Mouse (Mus musculus) midbrain, embryonic 11.5 days (tissue): ENCODE measurements around the gene Ano4. TPM values are rescaled to one million over a fixed set of nuclear protein-coding genes. Genes with fewer than 3 reads are reported as not detected.
"Not testable (repeated sequence)": the region's sequence is repeated elsewhere in the genome, so short reads cannot be mapped to it uniquely, and the experiment has no call there.

ENCODE experiments used
- ATAC-seq: fragments of 200-750 bp; cut with Nextera tagmentation; 2 replicates; pipeline ENCODE4 v1.8.0; 2017; ENCODE audit warnings: moderate TSS enrichment, moderate library complexity; ENCODE audit not compliant: low FRiP score
- DNase-seq: peaks from one replicate; pipeline ENCODE4 v3.0.0; 2015; ENCODE audit warnings: low spot score; ENCODE audit errors: missing footprints
- H3K27ac ChIP-seq: fragments of 300-500 bp; sonication (generic); 2 replicates; pipeline ENCODE4 v1.5.1; 2014; ENCODE audit warnings: low read depth, low read length
- H3K27me3 ChIP-seq: fragments of 300-500 bp; sonication (generic); 2 replicates; pipeline ENCODE4 v1.6.1; 2014; ENCODE audit warnings: mild to moderate bottlenecking, low read length, moderate library complexity, mixed read lengths; ENCODE audit not compliant: control insufficient read depth, insufficient read depth
- H3K36me3 ChIP-seq: fragments of 300-500 bp; sonication (generic); 2 replicates; pipeline ENCODE4 v1.6.1; 2014; ENCODE audit warnings: mild to moderate bottlenecking, low read length, moderate library complexity, mixed read lengths; ENCODE audit not compliant: control insufficient read depth, insufficient read depth
- H3K4me1 ChIP-seq: fragments of 300-500 bp; sonication (generic); 2 replicates; pipeline ENCODE4 v1.6.1; 2014; ENCODE audit warnings: low read length; ENCODE audit not compliant: control insufficient read depth, insufficient read depth
- H3K4me2 ChIP-seq: fragments of 300-500 bp; sonication (generic); 2 replicates; pipeline ENCODE4 v1.6.1; 2014; ENCODE audit warnings: mild to moderate bottlenecking, moderate library complexity
- H3K4me3 ChIP-seq: fragments of 300-500 bp; sonication (generic); 2 replicates; pipeline ENCODE4 v1.5.1; 2014; ENCODE audit warnings: low read depth, low read length
- H3K9ac ChIP-seq: fragments of 300-500 bp; sonication (generic); 2 replicates; pipeline ENCODE4 v1.6.1; 2014; ENCODE audit warnings: low read length
- H3K9me3 ChIP-seq: fragments of 300-500 bp; sonication (generic); 2 replicates; pipeline ENCODE4 v1.6.1; 2016; ENCODE audit warnings: low read length; ENCODE audit not compliant: control insufficient read depth
- WGBS: fragments of 180-500 bp; shearing (Covaris S2); extraction: QIAGEN DNeasy Blood & Tissue Kit; methylation state at CpG from one replicate; pipeline ENCODE4 v1.1.7; 2014; 5-methylcytosine and 5-hydroxymethylcytosine counted together
- polyA plus RNA-seq: library from polyadenylated mRNA; unstranded; fragments of >200 nt; fragmentation: Nextera tagmentation; extraction: Ambion mirVana; gene quantifications from 2 replicates; pipeline ENCODE4 v1.2.1, GENCODE M21; 2014

Gene Ano4
- polyA plus RNA-seq, 1 experiment from 2014 or later: 2.1 TPM

- no peaks in the 10 kb centered on the region for H3K36me3 ChIP-seq
- H3K27me3 ChIP-seq: no peaks in the 10 kb centered on the region
- DNase-seq: no peak
- no peaks in the 10 kb centered on the region for H3K9me3 ChIP-seq
- 82% methylated on average over 9 of the region's 9 CpGs for WGBS
- no peaks in the 10 kb centered on the region for H3K4me1 ChIP-seq
- H3K9ac ChIP-seq: no peak overlapping the region
- no peak overlapping the region for H3K4me3 ChIP-seq
- H3K4me2 ChIP-seq: no peak overlapping the region
- no peak overlapping the region for H3K27ac ChIP-seq
- ATAC-seq: no peak
Observed at GRCm38 (mm10) chr10:89092350-89093040, 252.1 kb downstream of the Ano4 start.

DNA sequence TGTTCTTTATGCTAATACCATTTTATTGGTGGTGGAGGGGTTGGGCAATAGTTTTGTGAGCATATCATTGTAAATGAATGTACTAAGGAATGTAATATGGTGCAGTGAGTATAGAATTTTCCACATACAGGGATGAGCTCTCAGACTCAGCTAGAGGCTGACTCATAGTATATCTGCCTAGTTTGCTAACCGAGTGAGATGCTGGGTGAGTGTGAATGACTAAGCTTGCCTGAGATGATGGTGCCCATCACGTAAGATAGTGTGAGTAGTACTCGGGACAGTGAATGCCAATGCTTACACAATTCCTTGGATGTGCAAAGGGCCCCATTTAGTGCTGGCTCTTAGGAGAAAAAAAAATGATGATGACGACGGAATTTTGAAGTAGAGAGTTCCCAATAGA is 267.1 kb downstream of the Ano4 start:
- H3K4me1 ChIP-seq: no peaks in the 10 kb centered on the region
- DNase-seq (no peak), ATAC-seq (no peak)
- no peak overlapping the region for H3K27ac ChIP-seq
- no peak overlapping the region for H3K4me3 ChIP-seq
- H3K36me3 ChIP-seq: no peaks in the 10 kb centered on the region
- 91% methylated on average over 5 of the region's 5 CpGs for WGBS
- H3K27me3 ChIP-seq: no peaks in the 10 kb centered on the region
- no peaks in the 10 kb centered on the region for H3K9me3 ChIP-seq
- H3K9ac ChIP-seq: no peak overlapping the region
- no peak overlapping the region for H3K4me2 ChIP-seq

DNA sequence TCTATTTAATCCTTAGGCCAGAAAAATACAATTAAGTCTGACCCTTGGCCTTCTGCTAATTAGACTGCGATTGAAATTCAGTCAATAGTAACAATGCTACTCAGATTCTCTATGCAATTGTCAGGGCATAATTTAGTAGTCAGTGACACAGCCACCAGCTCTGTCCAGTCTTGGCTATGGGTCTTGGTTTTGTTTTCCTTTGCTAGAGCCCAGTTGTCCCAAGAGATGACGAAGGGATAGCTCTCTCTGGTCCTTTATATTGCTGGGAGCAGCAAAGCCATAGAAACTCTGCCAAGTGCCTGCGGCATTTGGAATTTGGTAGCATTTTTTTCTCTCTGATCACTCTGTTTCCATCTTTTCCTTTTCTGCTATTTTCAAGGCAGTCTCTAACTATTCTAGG is 288.7 kb downstream of the Ano4 start:
- no peak for DNase-seq
- H3K36me3 ChIP-seq: no peaks in the 10 kb centered on the region

GRCm38 (mm10) chr10:89044921-89045320 is 299.6 kb downstream of the Ano4 start:
- H3K4me2 ChIP-seq, H3K4me3 ChIP-seq, H3K27me3 ChIP-seq, H3K9ac ChIP-seq, H3K9me3 ChIP-seq, H3K36me3 ChIP-seq, H3K4me1 ChIP-seq, DNase-seq, H3K27ac ChIP-seq, ATAC-seq: not testable (repeated sequence)
- WGBS: 89% methylated on average over 12 of the region's 12 CpGs

More for the DNA sequence above, 288.7 kb downstream of the Ano4 start:
- 74% methylated on average over 3 of the region's 3 CpGs for WGBS
- Histone ChIP-seq H3K27me3 (no peaks in the 10 kb centered on the region), H3K9me3 (no peaks in the 10 kb centered on the region), H3K4me3 (no peak overlapping the region), H3K9ac (no peak overlapping the region), H3K4me2 (no peak overlapping the region), H3K27ac (no peak overlapping the region), H3K4me1 (no peaks in the 10 kb centered on the region)
- no peak for ATAC-seq

GRCm38 (mm10) chr10:89044166-89044565 is 300.4 kb downstream of the Ano4 start:
- no peak for DNase-seq
- no peak overlapping the region for H3K4me2 ChIP-seq
- H3K4me3 ChIP-seq: no peak overlapping the region
- ATAC-seq: no peak
- H3K36me3 ChIP-seq: no peaks in the 10 kb centered on the region
- no peak overlapping the region for H3K27ac ChIP-seq
- H3K27me3 ChIP-seq: no peaks in the 10 kb centered on the region
- WGBS: 96% methylated on average over 1 of the region's 1 CpGs
- H3K4me1 ChIP-seq: no peaks in the 10 kb centered on the region
- H3K9ac ChIP-seq: no peak overlapping the region
- no peaks in the 10 kb centered on the region for H3K9me3 ChIP-seq

GRCm38 (mm10) chr10:89018926-89019325 is 325.6 kb downstream of the Ano4 start:
- DNase-seq: no peak

GRCm38 (mm10) chr10:89008303-89008702 is 336.3 kb downstream of the Ano4 start:
- ATAC-seq: no peak
- WGBS: 89% methylated on average over 1 of the region's 1 CpGs
- DNase-seq: no peak

More at GRCm38 (mm10) chr10:89018926-89019325, 325.6 kb downstream of the Ano4 start:
- Histone ChIP-seq H3K4me2 (no peak overlapping the region), H3K9me3 (no peaks in the 10 kb centered on the region), H3K27ac (no peak overlapping the region), H3K36me3 (no peaks in the 10 kb centered on the region), H3K9ac (no peak overlapping the region), H3K27me3 (no peaks in the 10 kb centered on the region), H3K4me1 (no peaks in the 10 kb centered on the region), H3K4me3 (no peak overlapping the region)
- no peak for ATAC-seq
- WGBS: 66% methylated on average over 5 of the region's 5 CpGs

DNA sequence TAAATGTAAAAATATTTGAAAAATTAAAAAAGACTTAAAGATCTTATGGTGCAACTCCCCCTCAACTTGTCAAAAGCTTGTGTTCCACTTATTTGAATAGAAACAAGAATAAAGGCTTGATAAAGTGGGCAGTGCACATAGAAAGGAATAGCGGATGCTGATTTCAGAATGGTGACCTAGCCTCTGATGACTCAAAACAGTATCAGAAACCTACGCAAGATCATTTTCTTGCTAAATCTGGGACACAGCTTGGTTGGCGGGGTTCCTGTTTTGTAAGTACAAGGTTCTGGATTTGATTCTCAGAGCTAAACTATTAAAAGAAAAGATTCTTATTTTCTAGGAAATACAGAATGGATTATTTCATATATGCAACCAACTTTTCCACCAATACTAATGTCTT is 340.0 kb downstream of the Ano4 start:
- no peak overlapping the region for H3K4me3 ChIP-seq
- H3K27ac ChIP-seq: no peak overlapping the region
- H3K9me3 ChIP-seq: no peaks in the 10 kb centered on the region
- H3K4me2 ChIP-seq: no peak overlapping the region
- no peaks in the 10 kb centered on the region for H3K27me3 ChIP-seq
- ATAC-seq (no peak), DNase-seq (no peak)
- H3K36me3 ChIP-seq: no peaks in the 10 kb centered on the region
- no peaks in the 10 kb centered on the region for H3K4me1 ChIP-seq
- no peak overlapping the region for H3K9ac ChIP-seq
- 93% methylated on average over 3 of the region's 3 CpGs for WGBS

More at GRCm38 (mm10) chr10:89008303-89008702, 336.3 kb downstream of the Ano4 start:
- Histone ChIP-seq H3K4me2 (no peak overlapping the region), H3K4me3 (no peak overlapping the region), H3K36me3 (no peaks in the 10 kb centered on the region), H3K27me3 (no peaks in the 10 kb centered on the region), H3K27ac (no peak overlapping the region), H3K9me3 (no peaks in the 10 kb centered on the region), H3K9ac (no peak overlapping the region), H3K4me1 (no peaks in the 10 kb centered on the region)

DNA sequence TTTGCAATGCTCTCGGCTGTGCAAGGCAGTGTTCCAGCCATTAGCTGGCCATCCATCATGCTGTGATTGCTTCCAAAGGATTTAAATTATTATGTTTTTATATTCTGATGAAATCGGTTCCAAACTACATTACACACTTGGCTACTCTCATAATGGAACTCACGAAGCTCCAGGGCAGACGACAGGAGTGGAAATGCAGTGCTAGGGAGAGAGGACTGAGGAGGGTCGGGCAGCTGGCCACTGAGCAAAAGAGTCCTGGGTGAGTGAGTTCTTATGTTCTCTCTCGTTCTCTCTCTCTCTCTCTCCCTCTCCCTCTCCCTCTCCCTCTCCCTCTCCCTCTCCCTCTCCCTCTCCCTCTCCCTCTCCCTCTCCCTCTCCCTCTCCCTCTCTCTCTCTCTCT is 357.6 kb downstream of the Ano4 start:
- Histone ChIP-seq H3K27ac (no peak overlapping the region), H3K36me3 (no peaks in the 10 kb centered on the region), H3K27me3 (no peaks in the 10 kb centered on the region), H3K9me3 (no peaks in the 10 kb centered on the region), H3K4me3 (no peak overlapping the region), H3K4me2 (no peak overlapping the region), H3K9ac (no peak overlapping the region), H3K4me1 (no peaks in the 10 kb centered on the region)
- ATAC-seq (no peak), DNase-seq (no peak)
- 65% methylated on average over 6 of the region's 6 CpGs for WGBS
